Comparison of ENCODE assay signal across 7 mouse cellular contexts in genomic region chr2:131159938-131160581, GRCm38 (mm10). TPM values are rescaled to one million over a fixed set of nuclear protein-coding genes. Genes with fewer than 3 reads are reported as not detected.
DNase-seq lines count a peak whose midpoint lies in the region; ATAC-seq lines count a peak whose summit lies in the region.

Gene 1700037H04Rik, minus strand, starts transcription at chr2:131160081.

- peak; percentile 97 for ATAC-seq in intestine, embryonic 15.5 days

- H3K27ac ChIP-seq in intestine, embryonic 15.5 days: peak within 1 kb of the TSS; percentile 92
- H3K27ac ChIP-seq in midbrain, embryonic 10.5 days (replicated peaks): peak within 1 kb of the TSS; percentile 95

- intact Hi-C loops in gastrocnemius, postnatal 36 days (cut with DNase I): loop anchor here (1.0 kb wide), 1 partner anchor 65 kb away; no protein-coding TSS in a partner anchor
- intact Hi-C loops in left cerebral cortex, postnatal 25 days (cut with DNase I): loop anchor here (1.0 to 5.0 kb wide), 2 partner anchors 65 to 118 kb away; partner anchors contain the start of gene Gfra4

- H3K9me3 ChIP-seq in intestine, embryonic 15.5 days: no peaks in the 10 kb centered on the region
- no peaks in the 10 kb centered on the region; the same call in 1 of the 2 replicates for H3K9me3 ChIP-seq in midbrain, embryonic 10.5 days (replicated peaks)

- H3K27me3 ChIP-seq in intestine, embryonic 15.5 days (replicated peaks): no peaks in the 10 kb centered on the region
- H3K27me3 ChIP-seq in midbrain, embryonic 10.5 days (ENCODE audit: low read depth, poor library complexity, severe bottlenecking): no peaks in the 10 kb centered on the region

- peaks cover 8% of the 10 kb centered on the region for H3K4me1 ChIP-seq in intestine, embryonic 15.5 days (replicated peaks)
- peaks cover 44% of the 10 kb centered on the region for H3K4me1 ChIP-seq in midbrain, embryonic 10.5 days

- peak within 1 kb of the TSS; percentile 80 for H3K9ac ChIP-seq in intestine, embryonic 15.5 days

- under 1% methylated on average over 54 of the region's 54 CpGs for WGBS in intestine, embryonic 15.5 days
- under 1% methylated on average over 54 of the region's 54 CpGs for WGBS in midbrain, embryonic 10.5 days

- peak; percentile 97 for DNase-seq in adrenal gland, adult 2 months
- peak; percentile 99 for DNase-seq in embryo, embryonic 11.5 days (ENCODE audit: low read depth, low spot score)
- DNase-seq in gastrocnemius, postnatal 36 days: peak; percentile 92 to 96
- DNase-seq in left cerebral cortex, postnatal 25 days (ENCODE audit: low spot score in 2 of 2): peak; percentile 96 to 98
- peak; percentile 96 for DNase-seq in midbrain, embryonic 10.5 days (ENCODE audit: low spot score)
- DNase-seq in right cerebral cortex, postnatal 4 days: peak; percentile 95

- no peaks in the 10 kb centered on the region for H3K36me3 ChIP-seq in intestine, embryonic 15.5 days
- H3K36me3 ChIP-seq in midbrain, embryonic 10.5 days: peaks cover 14% of the 10 kb centered on the region; the same call in 1 of the 2 replicates

- H3K4me3 ChIP-seq in intestine, embryonic 15.5 days (replicated peaks): peak within 1 kb of the TSS; percentile 75
- H3K4me3 ChIP-seq in midbrain, embryonic 10.5 days: peak within 1 kb of the TSS; percentile 80

- peak within 1 kb of the TSS; percentile 89 for H3K4me2 ChIP-seq in intestine, embryonic 15.5 days (replicated peaks)

RNA-seq across cellular contexts. Expression of gene 1700037H04Rik, which starts in this region (rescaled TPM):
- total RNA-seq in adrenal gland, adult 2 months (2021): 100 to 1,000 TPM; 114 to 123 TPM
- polyA plus RNA-seq in adrenal gland, adult 2 months (2012; rRNA removed): 195 and 319 TPM in 2 replicates
- 1 to 10 TPM; 4.3 to 4.4 TPM for total RNA-seq in gastrocnemius, postnatal 36 days (2021)
- polyA plus RNA-seq in intestine, embryonic 15.5 days (2015; fragmentation: Nextera tagmentation; extraction: Ambion mirVana): 98.6 and 110 TPM in 2 replicates
- total RNA-seq in left cerebral cortex, postnatal 25 days (2021): 10 to 100 TPM; 71.7 to 75.8 TPM
- 136 and 145 TPM in 2 replicates for polyA plus RNA-seq in midbrain, embryonic 10.5 days (2016; fragmentation: Nextera tagmentation; extraction: Ambion mirVana)

Comparison
In these comparisons a context has a peak if more than half of its experiments do, and no peak if none do; other contexts are left out.
1. Peak in every context shown above with its lines: DNase-seq, ATAC-seq, H3K4me3 ChIP-seq and H3K27ac ChIP-seq.
2. RNA of gene 1700037H04Rik (total RNA-seq): 114 to 123 TPM in adrenal gland, adult 2 months and 71.7 to 75.8 TPM in left cerebral cortex, postnatal 25 days; 4.3 to 4.4 TPM in gastrocnemius, postnatal 36 days; every median in the first group is over 10 times any median in the second.